Mouse (Mus musculus): ENCODE measurements around the gene Crygb.

DNA sequence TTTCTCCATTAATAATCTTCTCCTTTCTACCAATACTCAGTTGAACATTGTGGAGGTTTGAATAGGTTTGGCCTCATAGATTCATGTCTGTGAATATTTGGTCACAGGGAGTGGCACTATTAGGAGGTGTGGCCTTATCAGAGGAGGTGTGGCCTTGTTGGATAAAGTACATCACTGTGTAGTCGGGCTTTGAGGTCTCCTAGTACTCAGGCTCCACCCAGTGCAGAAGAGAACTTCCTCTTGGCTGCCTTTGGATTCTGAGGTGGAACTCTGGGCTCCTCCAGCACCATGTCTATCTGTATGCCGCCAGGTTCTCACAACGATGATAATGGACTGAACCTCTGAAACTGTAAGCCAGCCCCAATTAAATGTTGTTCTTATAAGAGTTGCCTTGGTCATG lies 14.9 kb upstream of the Crygb start:
- no peak for TF ChIP-seq ETS1 (IDR thresholded peaks at IDR 0.05; ENCODE audit: low read depth, low read length)
- no peak for TF ChIP-seq CTCF (IDR thresholded peaks at IDR 0.05 in 2 of 3, conservative IDR thresholded peaks at IDR 0.05 in 1 of 3; ENCODE audit: control insufficient read depth in 1 of 3, insufficient read depth in 1 of 3, low read depth in 2 of 3, low read length in 3 of 3, poor library complexity in 1 of 3, severe bottlenecking in 1 of 3)
- no peak for TF ChIP-seq MAX (IDR thresholded peaks at IDR 0.05; ENCODE audit: low read length)
- no peak for TF ChIP-seq EP300 (IDR thresholded peaks at IDR 0.05; ENCODE audit: low read depth in 1 of 2, low read length in 2 of 2)
- TF ChIP-seq GATA1 (IDR thresholded peaks at IDR 0.05; ENCODE audit: low read depth, low read length) = no peak
- no peak for TF ChIP-seq MAFK (IDR thresholded peaks at IDR 0.05; ENCODE audit: borderline replicate concordance, low read depth, low read length)
- no peak for TF ChIP-seq BHLHE40 (IDR thresholded peaks at IDR 0.05; ENCODE audit: borderline replicate concordance, low read depth, low read length)
- no peak for TF ChIP-seq SMC3 (IDR thresholded peaks at IDR 0.05; ENCODE audit: low read depth, low read length)
- no peak for TF ChIP-seq CHD2 (IDR thresholded peaks at IDR 0.05; ENCODE audit: low read length)
- no peak for TF ChIP-seq POLR2AphosphoS2 (IDR thresholded peaks at IDR 0.05; ENCODE audit: low read length)
- TF ChIP-seq JUND (IDR thresholded peaks at IDR 0.05; ENCODE audit: low read depth, low read length) = no peak
- TF ChIP-seq TBP (IDR thresholded peaks at IDR 0.05; ENCODE audit: low read depth, low read length) = no peak
- no peak for TF ChIP-seq NRF1 (IDR thresholded peaks at IDR 0.05; ENCODE audit: insufficient read depth, low read depth, low read length, poor library complexity, severe bottlenecking)
